Mouse (Mus musculus) olfactory bulb, adult 2 months (tissue): ENCODE measurements around the gene Cnpy2.

ENCODE experiments used
- CTCF ChIP-seq: fragments of 200-500 bp; IDR thresholded peaks from 2 replicates; pipeline ENCODE4 v1.5.1; 2012; ENCODE audit warnings: low read depth, mild to moderate bottlenecking, low read length, moderate library complexity; ENCODE audit not compliant: insufficient read depth
- POLR2A ChIP-seq: fragments of 200-500 bp; IDR thresholded peaks from 2 replicates; pipeline ENCODE4 v1.6.1; 2012; ENCODE audit warnings: mild to moderate bottlenecking, low read depth, low read length, moderate library complexity; ENCODE audit not compliant: insufficient read depth

DNA sequence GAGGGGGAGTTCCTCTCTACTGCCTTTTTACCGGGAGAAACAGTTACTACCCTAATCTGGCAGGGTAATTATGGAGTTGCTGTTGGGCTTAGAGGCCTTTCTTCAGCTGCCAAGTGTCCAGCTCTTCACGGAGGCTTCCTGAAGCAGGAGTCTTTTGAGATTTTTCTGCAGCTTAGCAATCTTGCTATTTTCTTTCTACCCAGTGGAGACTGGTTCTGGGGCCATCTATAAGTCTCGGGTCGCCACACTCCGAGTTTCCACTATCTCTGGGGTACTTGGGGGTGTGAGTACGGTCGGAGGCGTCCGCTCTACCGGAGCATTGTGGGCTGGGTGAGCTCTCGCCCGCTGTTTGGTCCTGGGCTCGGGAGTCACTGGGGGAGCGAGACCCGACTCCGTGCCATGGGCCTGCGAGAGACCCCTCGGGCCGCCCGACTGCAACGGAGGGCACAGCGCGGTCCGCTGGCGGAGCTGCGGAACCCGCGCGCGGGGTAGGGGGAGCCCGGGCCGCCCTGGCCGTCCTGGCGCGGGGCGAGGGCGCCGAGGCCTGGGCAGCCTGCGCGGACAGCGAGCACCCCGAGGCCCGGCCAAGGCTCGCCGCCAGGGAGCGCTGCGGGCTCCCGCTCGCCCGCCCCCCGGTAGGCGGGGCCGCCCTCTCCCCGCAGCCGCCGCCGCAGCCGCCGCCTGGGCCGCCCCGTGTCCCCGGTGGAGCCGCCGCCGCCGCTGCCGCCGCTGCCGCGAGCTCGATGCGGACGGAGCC, 54.4 kb downstream of the Cnpy2 start, which contains the start of gene Ankrd52:
- peak; percentile 45; the same call in 1 of the 2 replicates for TF ChIP-seq CTCF
- peak; percentile 93 for TF ChIP-seq POLR2A
